Mouse (Mus musculus): Measurements from ENCODE around the gene Hist1h2bg. TPM values are rescaled to one million over a fixed set of nuclear protein-coding genes. Genes with fewer than 3 reads are reported as not detected.
A peak's percentile ranks its signal among the peaks of the same experiment; 100 is the strongest.
"Not testable (repeated sequence)": the region's sequence is repeated elsewhere in the genome, so short reads cannot be mapped to it uniquely, and the experiment has no call there.

Hist1h2bg gene
- polyA plus RNA-seq, 1 experiment = 18.7 TPM

DNA sequence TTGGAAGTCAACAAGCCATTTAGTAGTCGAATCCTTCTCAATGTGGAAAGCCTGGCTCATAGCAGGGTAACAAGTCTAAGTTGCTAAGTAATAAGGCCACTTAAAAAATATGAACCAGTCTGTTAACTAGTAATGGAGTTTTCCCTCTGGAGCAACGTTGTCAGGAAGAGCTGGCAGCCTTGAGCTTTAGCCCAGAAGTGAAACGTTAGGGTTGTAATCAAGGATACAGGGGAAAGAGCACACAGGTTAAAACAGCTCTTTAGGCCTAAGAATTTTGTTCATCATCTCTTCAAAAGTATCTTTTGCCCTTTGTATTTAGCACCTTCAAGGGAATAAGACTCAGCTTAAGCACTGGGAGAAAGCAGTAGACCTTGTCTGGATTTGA, 20.4 kb upstream of the Hist1h2bg start:
- Histone ChIP-seq H3K4me1 (ENCODE audit: control insufficient read depth) (peaks cover 82% of the 10 kb centered on the region), H3K4me3 (replicated peaks) (peak overlapping the region; percentile 68), H3K9me3 (ENCODE audit: control insufficient read depth, low read length) (no peaks in the 10 kb centered on the region), H3K27me3 (ENCODE audit: control insufficient read depth) (no peaks in the 10 kb centered on the region), H3K36me3 (ENCODE audit: control insufficient read depth) (no peaks in the 10 kb centered on the region; the same call in 1 of the 2 replicates)
- no peak for TF ChIP-seq TAL1 (IDR thresholded peaks at IDR 0.05; ENCODE audit: low read length)
- TF ChIP-seq GATA1 (IDR thresholded peaks at IDR 0.05; ENCODE audit: low read length) = no peak

DNA sequence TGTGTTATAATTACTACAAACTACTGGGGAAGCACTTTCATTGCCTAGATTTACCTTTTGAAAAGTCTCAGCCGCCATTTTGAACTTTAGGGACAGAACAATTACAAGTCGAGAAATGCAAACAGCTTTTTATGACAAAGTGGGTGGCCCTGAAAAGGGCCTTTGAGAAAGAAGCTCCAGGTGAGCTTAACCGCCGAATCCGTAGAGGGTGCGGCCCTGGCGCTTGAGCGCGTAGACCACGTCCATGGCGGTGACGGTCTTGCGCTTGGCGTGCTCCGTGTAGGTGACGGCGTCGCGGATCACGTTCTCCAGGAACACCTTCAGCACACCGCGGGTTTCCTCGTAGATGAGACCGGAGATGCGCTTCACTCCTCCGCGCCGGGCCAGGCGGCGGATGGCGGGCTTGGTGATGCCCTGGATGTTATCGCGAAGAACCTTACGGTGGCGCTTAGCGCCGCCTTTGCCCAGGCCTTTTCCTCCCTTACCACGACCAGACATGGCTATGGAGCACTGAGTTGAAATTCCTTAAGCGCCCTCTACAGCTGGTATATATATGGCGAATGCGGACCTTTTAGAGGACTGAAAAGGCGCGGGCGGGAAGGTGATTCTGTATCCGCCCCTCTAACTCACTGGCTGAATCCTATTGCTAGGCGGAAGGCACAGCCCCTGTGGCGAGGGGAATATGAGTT, 19.9 kb upstream of the Hist1h2bg start, which contains the start of gene Hist1h4f:
TSS of gene Hist1h4f (minus strand) at position 503 of the 689 bp plus-strand sequence.
- Histone ChIP-seq H3K4me1 (ENCODE audit: control insufficient read depth) (peaks cover 79% of the 10 kb centered on the region), H3K4me3 (replicated peaks) (peak within 1 kb of the TSS; percentile 68)
- H3K27me3 ChIP-seq (ENCODE audit: control insufficient read depth); H3K36me3 ChIP-seq (ENCODE audit: control insufficient read depth); H3K9me3 ChIP-seq (ENCODE audit: control insufficient read depth, low read length): not testable (repeated sequence)

DNA sequence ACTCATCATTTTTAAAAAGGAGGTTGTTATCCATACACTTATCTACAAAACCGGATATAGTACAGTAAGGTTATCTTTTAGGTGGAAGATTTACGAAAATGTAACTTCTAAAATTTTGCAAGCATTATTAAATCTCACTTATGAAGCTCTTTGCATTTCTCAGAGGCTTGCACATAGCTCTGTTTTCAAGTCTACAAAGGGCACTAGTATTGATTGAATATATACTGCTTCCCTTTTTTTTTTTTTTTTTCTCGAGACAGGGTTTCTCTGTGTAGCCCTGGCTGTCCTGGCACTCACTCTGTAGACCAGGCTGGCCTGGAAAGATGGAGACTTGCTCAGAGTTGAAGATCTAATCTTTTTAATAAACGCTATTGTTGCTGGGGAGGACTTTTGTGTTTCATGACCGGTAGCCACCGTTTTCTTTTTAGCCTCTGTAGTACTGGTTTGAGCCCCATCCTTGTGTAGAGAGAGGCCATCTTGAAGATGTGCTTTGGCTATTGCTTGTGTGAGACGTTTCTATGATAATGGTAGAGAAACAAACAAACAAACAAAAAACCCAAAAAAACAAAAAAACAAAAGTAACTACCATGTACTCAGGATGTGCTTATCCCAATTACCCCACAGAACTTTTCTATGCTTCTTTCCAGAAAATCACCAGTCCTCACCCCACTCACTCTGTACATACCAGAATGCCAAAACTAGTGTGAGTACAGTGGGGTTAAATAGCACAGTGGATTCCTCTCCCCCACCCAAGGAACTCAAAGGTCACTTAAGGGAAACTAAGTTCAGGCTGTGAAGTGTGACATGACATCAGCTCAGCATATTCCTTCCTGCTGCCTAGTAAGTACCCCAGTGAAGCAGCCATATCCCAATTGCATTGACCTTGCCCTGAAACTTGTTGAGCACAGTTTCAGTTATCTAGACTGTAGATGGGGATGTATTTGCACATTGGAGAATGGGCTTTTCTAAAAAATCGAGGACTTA, 19.0 kb upstream of the Hist1h2bg start:
- no peak for TF ChIP-seq TAL1 (IDR thresholded peaks at IDR 0.05; ENCODE audit: low read length)
- no peak for TF ChIP-seq GATA1 (IDR thresholded peaks at IDR 0.05; ENCODE audit: low read length)
- H3K4me1 ChIP-seq (ENCODE audit: control insufficient read depth) = peaks cover 80% of the 10 kb centered on the region
- no peaks in the 10 kb centered on the region for H3K9me3 ChIP-seq (ENCODE audit: control insufficient read depth, low read length)
- peak overlapping the region; percentile 68 for H3K4me3 ChIP-seq (replicated peaks)
- no peaks in the 10 kb centered on the region; the same call in 1 of the 2 replicates for H3K36me3 ChIP-seq (ENCODE audit: control insufficient read depth)
- no peaks in the 10 kb centered on the region for H3K27me3 ChIP-seq (ENCODE audit: control insufficient read depth)

DNA sequence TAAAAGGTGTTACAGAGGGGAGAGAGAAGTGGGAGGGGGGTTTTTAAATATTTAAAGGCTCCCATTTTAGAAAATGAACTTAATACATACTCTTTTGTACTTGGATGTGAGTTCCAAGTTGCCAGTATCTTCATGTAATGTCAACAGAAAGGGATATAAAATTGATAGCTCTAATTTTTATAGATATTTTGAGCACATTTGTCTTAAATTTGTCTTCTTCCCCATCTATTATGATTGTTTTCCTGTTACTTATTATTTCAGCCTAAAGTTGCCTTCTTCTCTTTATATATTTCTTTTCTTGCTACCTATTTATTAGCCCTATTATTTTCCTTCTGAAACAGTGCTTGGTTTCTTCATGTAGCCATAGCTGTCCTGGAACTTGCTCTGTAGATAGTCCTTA, 18.2 kb upstream of the Hist1h2bg start, which contains the start of gene Hist1h1d:
TSS of gene Hist1h1d (plus strand) at position 301 of the 400 bp plus-strand sequence.
- no peaks in the 10 kb centered on the region for H3K27me3 ChIP-seq (ENCODE audit: control insufficient read depth)

DNA sequence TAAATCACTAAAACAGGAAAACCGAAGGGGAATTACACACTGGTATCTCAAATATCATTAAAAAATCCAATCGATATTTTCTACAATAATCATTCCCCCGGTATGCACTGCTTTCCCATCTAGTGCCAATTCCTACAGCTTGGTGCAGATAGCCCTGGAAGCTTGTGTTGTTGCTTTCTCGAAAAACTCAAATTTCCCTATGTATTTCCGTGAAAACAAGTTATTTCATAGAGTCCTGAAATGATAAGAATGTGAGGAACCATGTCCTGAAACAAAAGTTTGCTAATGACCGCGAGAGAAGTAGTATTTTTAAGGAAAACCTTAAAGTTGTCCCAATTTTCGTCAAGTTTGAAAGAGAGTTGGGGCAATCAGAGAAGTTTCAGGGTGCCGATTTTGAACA, 16.8 kb upstream of the Hist1h2bg start:
- Histone ChIP-seq H3K4me3 (replicated peaks) (peak overlapping the region; percentile 80), H3K27me3 (ENCODE audit: control insufficient read depth) (no peaks in the 10 kb centered on the region), H3K36me3 (ENCODE audit: control insufficient read depth) (no peaks in the 10 kb centered on the region; the same call in 1 of the 2 replicates), H3K9me3 (ENCODE audit: control insufficient read depth, low read length) (no peaks in the 10 kb centered on the region), H3K4me1 (ENCODE audit: control insufficient read depth) (peaks cover 76% of the 10 kb centered on the region)
- TF ChIP-seq TAL1 (IDR thresholded peaks at IDR 0.05; ENCODE audit: low read length) (no peak), GATA1 (IDR thresholded peaks at IDR 0.05; ENCODE audit: low read length) (no peak)

More for the DNA sequence above, 18.2 kb upstream of the Hist1h2bg start, which contains the start of gene Hist1h1d:
- H3K36me3 ChIP-seq (ENCODE audit: control insufficient read depth) = no peaks in the 10 kb centered on the region; the same call in 1 of the 2 replicates
- TF ChIP-seq GATA1 (IDR thresholded peaks at IDR 0.05; ENCODE audit: low read length) (no peak), TAL1 (IDR thresholded peaks at IDR 0.05; ENCODE audit: low read length) (no peak)
- H3K4me1 ChIP-seq (ENCODE audit: control insufficient read depth) = peaks cover 77% of the 10 kb centered on the region
- no peaks in the 10 kb centered on the region for H3K9me3 ChIP-seq (ENCODE audit: control insufficient read depth, low read length)
- peak within 1 kb of the TSS; percentile 80 for H3K4me3 ChIP-seq (replicated peaks)

DNA sequence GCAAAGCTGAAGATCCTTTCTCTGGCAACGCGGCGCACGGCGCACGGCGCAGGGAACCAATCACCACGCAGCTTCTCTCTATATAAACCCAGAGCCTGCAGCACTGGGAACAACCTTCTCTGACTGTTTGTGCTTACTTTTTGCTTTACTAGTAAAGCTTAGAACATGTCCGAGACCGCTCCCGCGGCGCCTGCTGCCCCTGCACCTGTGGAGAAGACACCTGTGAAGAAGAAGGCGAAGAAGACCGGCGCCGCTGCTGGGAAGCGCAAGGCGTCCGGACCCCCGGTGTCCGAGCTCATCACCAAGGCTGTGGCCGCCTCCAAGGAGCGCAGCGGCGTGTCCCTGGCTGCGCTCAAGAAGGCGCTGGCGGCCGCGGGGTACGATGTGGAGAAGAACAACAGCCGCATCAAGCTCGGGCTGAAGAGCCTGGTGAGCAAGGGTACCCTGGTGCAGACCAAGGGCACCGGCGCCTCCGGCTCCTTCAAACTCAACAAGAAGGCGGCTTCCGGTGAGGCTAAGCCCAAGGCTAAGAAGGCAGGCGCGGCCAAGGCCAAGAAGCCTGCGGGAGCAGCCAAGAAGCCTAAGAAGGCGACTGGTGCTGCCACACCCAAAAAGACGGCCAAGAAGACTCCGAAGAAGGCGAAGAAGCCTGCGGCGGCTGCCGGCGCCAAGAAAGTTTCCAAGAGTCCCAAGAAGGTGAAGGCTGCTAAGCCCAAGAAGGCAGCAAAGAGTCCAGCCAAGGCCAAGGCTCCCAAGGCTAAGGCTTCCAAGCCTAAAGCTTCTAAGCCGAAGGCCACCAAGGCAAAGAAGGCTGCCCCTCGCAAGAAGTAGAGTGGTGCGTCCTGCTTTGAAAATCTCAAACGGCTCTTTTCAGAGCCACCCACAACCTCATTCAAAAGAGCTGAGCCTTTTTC, 16.0 kb upstream of the Hist1h2bg start:
- peaks cover 68% of the 10 kb centered on the region for H3K4me1 ChIP-seq (ENCODE audit: control insufficient read depth)
- no peaks in the 10 kb centered on the region; the same call in 1 of the 2 replicates for H3K36me3 ChIP-seq (ENCODE audit: control insufficient read depth)
- peak overlapping the region; percentile 80 for H3K4me3 ChIP-seq (replicated peaks)
- H3K27me3 ChIP-seq (ENCODE audit: control insufficient read depth) = no peaks in the 10 kb centered on the region
- H3K9me3 ChIP-seq (ENCODE audit: control insufficient read depth, low read length) = no peaks in the 10 kb centered on the region
- TF ChIP-seq TAL1 (IDR thresholded peaks at IDR 0.05; ENCODE audit: low read length) (no peak), GATA1 (IDR thresholded peaks at IDR 0.05; ENCODE audit: low read length) (no peak)

DNA sequence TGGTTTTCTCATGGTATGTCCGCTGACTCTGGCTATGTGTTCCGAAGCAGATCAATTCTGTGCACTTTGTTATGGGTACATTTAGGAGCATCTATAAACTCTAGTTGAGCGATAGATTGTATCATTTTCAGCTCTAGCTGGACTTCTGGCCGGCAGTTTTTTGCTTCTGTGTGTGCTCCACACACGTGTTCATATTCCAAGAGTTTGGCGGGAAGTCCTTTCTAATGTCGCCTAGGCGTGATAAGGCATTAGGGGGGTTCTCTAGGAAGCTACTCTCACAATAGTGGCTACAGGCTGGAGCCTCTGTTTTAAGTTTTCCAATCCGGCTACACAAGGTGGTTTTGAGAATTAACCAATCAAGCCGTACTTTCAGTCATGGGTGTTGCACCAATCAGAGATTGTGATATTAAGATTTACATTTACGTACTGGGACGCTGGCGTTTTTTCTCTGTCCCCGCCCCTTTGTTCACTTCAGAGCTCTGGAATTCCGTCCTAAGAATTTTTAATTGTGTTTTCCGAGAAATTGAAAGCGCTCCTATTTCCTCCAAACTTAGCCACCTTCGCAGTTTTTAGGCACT, 15.3 kb upstream of the Hist1h2bg start:
- Histone ChIP-seq H3K27me3 (ENCODE audit: control insufficient read depth) (no peaks in the 10 kb centered on the region), H3K4me1 (ENCODE audit: control insufficient read depth) (peaks cover 65% of the 10 kb centered on the region), H3K9me3 (ENCODE audit: control insufficient read depth, low read length) (no peaks in the 10 kb centered on the region), H3K36me3 (ENCODE audit: control insufficient read depth) (no peaks in the 10 kb centered on the region; the same call in 1 of the 2 replicates), H3K4me3 (replicated peaks) (peak overlapping the region; percentile 80)
- TF ChIP-seq TAL1 (IDR thresholded peaks at IDR 0.05; ENCODE audit: low read length) (no peak), GATA1 (IDR thresholded peaks at IDR 0.05; ENCODE audit: low read length) (no peak)

DNA sequence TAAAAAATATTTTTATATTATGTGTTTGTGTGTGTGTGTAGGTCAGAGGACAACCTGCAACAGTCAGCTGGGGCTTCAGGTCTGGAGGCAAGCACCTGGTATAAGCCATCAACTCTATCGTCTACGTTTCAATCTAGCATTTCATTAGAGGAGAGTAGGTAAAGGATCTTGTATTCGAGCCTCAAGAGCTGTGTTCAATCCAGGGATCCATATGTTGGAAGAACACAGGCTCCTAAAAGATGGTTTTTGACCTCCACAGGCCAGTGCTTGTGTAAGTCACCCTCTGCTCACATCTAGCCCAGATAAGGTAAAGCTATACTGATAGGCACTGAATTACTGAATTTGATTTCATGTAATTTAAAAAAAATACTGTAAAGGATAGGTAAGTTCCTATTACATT, 14.3 kb upstream of the Hist1h2bg start:
- H3K9me3 ChIP-seq (ENCODE audit: control insufficient read depth, low read length) = no peaks in the 10 kb centered on the region
- H3K4me3 ChIP-seq (replicated peaks) = peak overlapping the region; percentile 80
- TF ChIP-seq TAL1 (IDR thresholded peaks at IDR 0.05; ENCODE audit: low read length) = no peak
- no peak for TF ChIP-seq GATA1 (IDR thresholded peaks at IDR 0.05; ENCODE audit: low read length)
- H3K36me3 ChIP-seq (ENCODE audit: control insufficient read depth) = no peaks in the 10 kb centered on the region; the same call in 1 of the 2 replicates
- no peaks in the 10 kb centered on the region for H3K27me3 ChIP-seq (ENCODE audit: control insufficient read depth)
- peaks cover 56% of the 10 kb centered on the region for H3K4me1 ChIP-seq (ENCODE audit: control insufficient read depth)

DNA sequence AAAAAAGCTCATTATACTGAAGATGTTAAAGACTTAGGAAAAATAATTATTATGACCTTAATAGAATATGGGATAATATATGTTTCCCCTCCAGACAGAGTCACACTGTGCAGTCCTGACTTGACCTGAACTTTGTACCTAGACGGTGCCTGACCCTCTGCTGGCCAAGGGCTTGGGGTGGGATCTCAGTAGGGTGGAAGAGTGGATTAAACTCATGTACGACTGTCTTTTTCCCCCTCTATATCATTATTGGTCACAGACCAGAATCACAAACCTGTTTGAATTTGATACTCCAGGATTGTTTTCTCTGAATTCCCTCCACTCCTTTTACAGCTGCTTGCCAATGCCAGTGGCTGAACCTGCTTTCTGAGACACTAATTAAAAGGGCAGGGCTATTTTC, 10.5 kb upstream of the Hist1h2bg start:
- Histone ChIP-seq H3K4me1 (ENCODE audit: control insufficient read depth) (peaks cover 51% of the 10 kb centered on the region), H3K4me3 (replicated peaks) (peak overlapping the region; percentile 56)
- H3K36me3 ChIP-seq (ENCODE audit: control insufficient read depth); H3K9me3 ChIP-seq (ENCODE audit: control insufficient read depth, low read length); H3K27me3 ChIP-seq (ENCODE audit: control insufficient read depth): not testable (repeated sequence)

DNA sequence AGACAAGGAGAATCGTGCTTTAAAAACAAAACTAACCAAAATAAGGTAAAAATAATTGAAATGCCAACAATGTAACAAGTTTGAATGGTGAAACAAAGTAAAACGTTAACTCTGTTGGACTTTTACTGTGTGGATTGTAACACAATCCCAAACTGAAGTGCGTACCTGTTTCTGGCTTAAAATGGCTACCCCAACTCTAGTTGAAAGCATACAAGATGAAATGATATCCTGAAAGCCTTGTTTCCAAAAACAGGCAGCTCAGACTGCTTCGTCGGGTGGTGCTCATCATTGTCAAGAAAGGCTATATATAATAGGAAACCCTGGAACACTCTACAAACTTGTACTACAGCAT, 9.7 kb upstream of the Hist1h2bg start:
- not testable (repeated sequence) for H3K9me3 ChIP-seq (ENCODE audit: control insufficient read depth, low read length); H3K27me3 ChIP-seq (ENCODE audit: control insufficient read depth); H3K36me3 ChIP-seq (ENCODE audit: control insufficient read depth)
- Histone ChIP-seq H3K4me3 (replicated peaks) (peak overlapping the region; percentile 53), H3K4me1 (ENCODE audit: control insufficient read depth) (peaks cover 54% of the 10 kb centered on the region)

DNA sequence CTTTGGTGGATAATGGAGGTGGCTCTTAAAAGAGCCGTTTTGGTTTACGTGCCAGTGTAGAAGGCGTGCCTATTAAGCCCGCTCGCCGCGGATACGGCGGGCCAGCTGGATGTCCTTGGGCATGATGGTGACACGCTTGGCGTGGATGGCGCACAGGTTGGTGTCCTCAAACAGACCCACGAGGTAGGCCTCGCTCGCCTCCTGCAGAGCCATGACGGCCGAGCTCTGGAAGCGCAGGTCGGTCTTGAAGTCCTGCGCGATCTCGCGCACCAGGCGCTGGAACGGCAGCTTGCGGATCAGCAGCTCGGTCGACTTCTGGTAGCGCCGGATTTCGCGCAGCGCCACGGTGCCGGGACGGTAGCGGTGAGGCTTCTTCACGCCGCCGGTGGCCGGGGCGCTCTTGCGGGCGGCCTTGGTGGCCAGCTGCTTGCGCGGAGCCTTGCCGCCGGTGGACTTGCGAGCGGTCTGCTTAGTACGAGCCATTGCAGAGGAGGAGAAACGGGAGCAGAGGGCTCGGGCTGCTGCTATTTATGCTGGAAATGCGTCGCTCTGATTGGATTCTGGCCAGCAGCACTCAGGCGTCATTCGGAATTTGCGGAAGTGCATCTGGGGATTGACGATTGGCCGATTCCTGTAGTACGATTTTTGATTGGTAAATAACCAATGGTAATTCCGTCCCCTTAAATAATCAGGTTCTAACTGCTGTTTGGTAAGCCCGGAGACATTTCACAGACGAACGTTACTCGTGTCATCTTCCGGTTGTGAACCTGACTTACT, 9.1 kb upstream of the Hist1h2bg start, which contains the start of gene Hist1h3e:
TSS of gene Hist1h3e (minus strand) at position 487 of the 777 bp plus-strand sequence.
- not testable (repeated sequence) for H3K36me3 ChIP-seq (ENCODE audit: control insufficient read depth); H3K27me3 ChIP-seq (ENCODE audit: control insufficient read depth); H3K9me3 ChIP-seq (ENCODE audit: control insufficient read depth, low read length)
- peak within 1 kb of the TSS; percentile 60 for H3K4me3 ChIP-seq (replicated peaks)
- peaks cover 54% of the 10 kb centered on the region for H3K4me1 ChIP-seq (ENCODE audit: control insufficient read depth)

All from erythroblast, embryonic 14.5 days (primary cell).